Comparison of ENCODE assay signal across 8 mouse cellular contexts in genomic region chr6:39724071-39724470, GRCm38 (mm10). TPM values are rescaled to one million over a fixed set of nuclear protein-coding genes. Genes with fewer than 3 reads are reported as not detected.
A peak's percentile ranks its signal among the peaks of the same experiment; 100 is the strongest.
DNase-seq lines count a peak whose midpoint lies in the region; ATAC-seq and TF ChIP-seq lines count a peak whose summit lies in the region.

No protein-coding gene starts in this region.

- no peaks in the 10 kb centered on the region for H3K9me3 ChIP-seq in ES-E14 (ENCODE audit: control insufficient read depth, insufficient read depth, low read depth, low read length)
- no peaks in the 10 kb centered on the region for H3K9me3 ChIP-seq in embryonic facial prominence, embryonic 14.5 days (ENCODE audit: control insufficient read depth, low read length)
- no peaks in the 10 kb centered on the region for H3K9me3 ChIP-seq in intestine, postnatal 0 days (ENCODE audit: control insufficient read depth)
- H3K9me3 ChIP-seq in neural tube, embryonic 12.5 days = no peaks in the 10 kb centered on the region

- no peak for TF ChIP-seq POLR2A in kidney, adult 2 months (IDR thresholded peaks at IDR 0.05; ENCODE audit: low read depth, low read length)

- intact Hi-C loops in gastrocnemius, postnatal 14 days (cut with DNase I; ENCODE audit: low total_unique reads) = no loop called here

- peak overlapping the region; percentile 94; the same call in 1 of the 2 replicates for H3K9ac ChIP-seq in ES-E14 (ENCODE audit: insufficient read depth, low read depth, low read length, poor library complexity, severe bottlenecking)
- H3K9ac ChIP-seq in embryonic facial prominence, embryonic 14.5 days (ENCODE audit: low read depth, low read length) = peak overlapping the region; percentile 95
- H3K9ac ChIP-seq in intestine, postnatal 0 days (ENCODE audit: low read depth, low read length) = peak overlapping the region; percentile 95
- H3K9ac ChIP-seq in neural tube, embryonic 12.5 days = peak overlapping the region; percentile 92

- ATAC-seq in embryonic facial prominence, embryonic 14.5 days (ENCODE audit: low read depth) = no peak
- no peak for ATAC-seq in intestine, postnatal 0 days
- no peak for ATAC-seq in neural tube, embryonic 12.5 days (ENCODE audit: low FRiP score, low read depth)

- no peak for TF ChIP-seq CTCF in kidney, adult 2 months (conservative IDR thresholded peaks at IDR 0.05; ENCODE audit: insufficient read depth, insufficient read length, low read depth, low read length)
- TF ChIP-seq CTCF in intestine, postnatal 0 days (IDR thresholded peaks at IDR 0.05; ENCODE audit: low read depth) = no peak

- no peaks in the 10 kb centered on the region for H3K27me3 ChIP-seq in kidney, adult 2 months (replicated peaks; ENCODE audit: control insufficient read depth, insufficient read depth, low read length)
- H3K27me3 ChIP-seq in embryonic facial prominence, embryonic 14.5 days (replicated peaks; ENCODE audit: control insufficient read depth, insufficient read depth, low read length) = no peaks in the 10 kb centered on the region
- no peaks in the 10 kb centered on the region for H3K27me3 ChIP-seq in intestine, postnatal 0 days (replicated peaks; ENCODE audit: control insufficient read depth, insufficient read depth, low read length)
- no peaks in the 10 kb centered on the region for H3K27me3 ChIP-seq in neural tube, embryonic 12.5 days (replicated peaks)

- peaks cover 5% of the 10 kb centered on the region; the same call in 1 of the 2 replicates for H3K4me1 ChIP-seq in kidney, adult 2 months (ENCODE audit: control insufficient read depth, insufficient read depth, low read length)
- H3K4me1 ChIP-seq in ES-E14 (ENCODE audit: control insufficient read depth in 2 of 2, insufficient read depth in 2 of 2, low read length in 2 of 2, poor library complexity in 1 of 2) = peaks cover 0 to 7% of the 10 kb centered on the region in 2 experiments; a peak in 3 of 4 replicates
- H3K4me1 ChIP-seq in embryonic facial prominence, embryonic 14.5 days (ENCODE audit: control insufficient read depth, insufficient read depth, low read length) = peaks cover 20% of the 10 kb centered on the region
- no peaks in the 10 kb centered on the region for H3K4me1 ChIP-seq in intestine, postnatal 0 days (replicated peaks; ENCODE audit: control insufficient read depth, insufficient read depth, low read length)
- peaks cover 26% of the 10 kb centered on the region for H3K4me1 ChIP-seq in neural tube, embryonic 12.5 days

- no peak overlapping the region for H3K27ac ChIP-seq in kidney, adult 2 months (ENCODE audit: insufficient read depth, low read depth, low read length)
- no peak overlapping the region for H3K27ac ChIP-seq in ES-E14 (ENCODE audit: insufficient read depth, low read depth, low read length, poor library complexity, severe bottlenecking)
- no peak overlapping the region for H3K27ac ChIP-seq in embryonic facial prominence, embryonic 14.5 days (replicated peaks; ENCODE audit: low read depth, low read length)
- no peak overlapping the region for H3K27ac ChIP-seq in intestine, postnatal 0 days (ENCODE audit: low read depth, low read length)
- no peak overlapping the region for H3K27ac ChIP-seq in neural tube, embryonic 12.5 days

- no peaks in the 10 kb centered on the region for H3K36me3 ChIP-seq in kidney, adult 2 months (ENCODE audit: control insufficient read depth, insufficient read depth, low read length)
- H3K36me3 ChIP-seq in ES-E14 (ENCODE audit: control insufficient read depth, insufficient read depth, low read length, poor library complexity, severe bottlenecking) = no peaks in the 10 kb centered on the region
- H3K36me3 ChIP-seq in embryonic facial prominence, embryonic 14.5 days (ENCODE audit: control insufficient read depth, insufficient read depth, low read length) = no peaks in the 10 kb centered on the region
- no peaks in the 10 kb centered on the region for H3K36me3 ChIP-seq in intestine, postnatal 0 days (ENCODE audit: control insufficient read depth, insufficient read depth)
- H3K36me3 ChIP-seq in neural tube, embryonic 12.5 days = no peaks in the 10 kb centered on the region

- H3K4me2 ChIP-seq in embryonic facial prominence, embryonic 14.5 days (ENCODE audit: low read depth, low read length) = peak overlapping the region; percentile 81
- H3K4me2 ChIP-seq in intestine, postnatal 0 days (replicated peaks; ENCODE audit: low read depth) = peak overlapping the region; percentile 93
- peak overlapping the region; percentile 71 for H3K4me2 ChIP-seq in neural tube, embryonic 12.5 days (replicated peaks)

- H3K4me3 ChIP-seq in kidney, adult 2 months (ENCODE audit: insufficient read depth, low read depth, low read length) = peak overlapping the region; percentile 94
- H3K4me3 ChIP-seq in ES-E14 (ENCODE audit: insufficient read depth in 1 of 2, low read depth in 1 of 2, low read length in 2 of 2, poor library complexity in 1 of 2, severe bottlenecking in 1 of 2) = peak overlapping the region; percentile 97
- peak overlapping the region; percentile 94 for H3K4me3 ChIP-seq in embryonic facial prominence, embryonic 14.5 days (ENCODE audit: low read depth, low read length)
- H3K4me3 ChIP-seq in intestine, postnatal 0 days (ENCODE audit: low read depth, low read length) = peak overlapping the region; percentile 95
- peak overlapping the region; percentile 88 for H3K4me3 ChIP-seq in neural tube, embryonic 12.5 days

- WGBS in kidney, adult 2 months = 2% methylated on average over 7 of the region's 7 CpGs
- under 1% methylated on average over 7 of the region's 7 CpGs for WGBS in embryonic facial prominence, embryonic 14.5 days
- WGBS in intestine, postnatal 0 days = 3% methylated on average over 7 of the region's 7 CpGs
- 3% methylated on average over 7 of the region's 7 CpGs for WGBS in neural tube, embryonic 12.5 days

- no peak for DNase-seq in kidney, adult 2 months
- no peak for DNase-seq in kidney, postnatal 4 days
- no peak for DNase-seq in ES-E14 (ENCODE audit: low read depth, low spot score)
- DNase-seq in embryonic facial prominence, embryonic 14.5 days (ENCODE audit: low spot score) = no peak
- no peak for DNase-seq in gastrocnemius, postnatal 25 days
- no peak for DNase-seq in gastrocnemius, postnatal 14 days

- in situ Hi-C loops in ES-E14 (cut with MboI; ENCODE audit: low sequenced_read_pairs in 2 of 2, unreplicated experiment in 2 of 2) = no loop called here

TF ChIP-seq in ES-E14, 5 proteins besides CTCF, POLR2A, EP300 and RAD21:
- TF ChIP-seq ZC3H11A (IDR thresholded peaks at IDR 0.05; ENCODE audit: borderline replicate concordance, low read depth, low read length) = no peak
- TF ChIP-seq HCFC1 (IDR thresholded peaks at IDR 0.05; ENCODE audit: borderline replicate concordance, insufficient read depth, low read length) = no peak
- no peak for TF ChIP-seq MAFK (IDR thresholded peaks at IDR 0.05; ENCODE audit: insufficient read depth, low read depth, low read length)
- TF ChIP-seq CHD2 (IDR thresholded peaks at IDR 0.05; ENCODE audit: low read depth, low read length) = no peak
- TF ChIP-seq ZNF384 (IDR thresholded peaks at IDR 0.05; ENCODE audit: low read depth, low read length) = no peak

RNA-seq across cellular contexts. Expression of gene Braf, which starts 1.2 kb away (rescaled TPM):
- polyA plus RNA-seq in kidney, adult 2 months (2012; rRNA removed) = 9.2 and 12.0 TPM in 2 replicates
- 51.5 and 53.3 TPM in 2 replicates for total RNA-seq in ES-E14 (2012; rRNA removed)
- 12.8 and 13.5 TPM in 2 replicates for polyA plus RNA-seq in embryonic facial prominence, embryonic 14.5 days (2014; fragmentation: Nextera tagmentation; extraction: Ambion mirVana)
- polyA plus RNA-seq in intestine, postnatal 0 days (2015; fragmentation: Nextera tagmentation; extraction: Ambion mirVana) = 4.3 and 4.9 TPM in 2 replicates
- polyA plus RNA-seq in neural tube, embryonic 12.5 days (2016; fragmentation: Nextera tagmentation; extraction: Ambion mirVana) = 23.2 and 24.0 TPM in 2 replicates
- total RNA-seq in gastrocnemius, postnatal 25 days (2021) = 1 to 10 TPM; 5.4 to 7.4 TPM
- 1 to 10 TPM; 8.3 to 9.3 TPM for total RNA-seq in gastrocnemius, postnatal 14 days (2021)
